Mouse (Mus musculus) layer of hippocampus, postnatal 10 days (tissue): ENCODE results near the gene Sema4b. TPM values are rescaled to one million over a fixed set of nuclear protein-coding genes. Genes with fewer than 3 reads are reported as not detected.

Source experiments
- DNase-seq, 2 experiments: peaks; one replicate each; pipeline ENCODE4 v3.0.0; 2021; ENCODE audit warnings: low spot score in 2 of 2
- long read RNA-seq: library from polyadenylated mRNA; stranded (forward); transcript quantifications from one replicate; pipeline ENCODE4 v2.0.0, GENCODE M21; 2023
- total RNA-seq, 2 experiments: library from RNA; stranded (reverse); gene quantifications; 2 replicates each; pipeline ENCODE4 v1.2.3; 2021

Gene Sema4b
- total RNA-seq, result 10 to 100 TPM; 30.4 to 30.7 TPM
- long read RNA-seq, partial matches to known transcripts, result 1 of 3 reads
- long read RNA-seq, other reads (novel, unspliced or antisense), result 0 of 3 reads

DNA sequence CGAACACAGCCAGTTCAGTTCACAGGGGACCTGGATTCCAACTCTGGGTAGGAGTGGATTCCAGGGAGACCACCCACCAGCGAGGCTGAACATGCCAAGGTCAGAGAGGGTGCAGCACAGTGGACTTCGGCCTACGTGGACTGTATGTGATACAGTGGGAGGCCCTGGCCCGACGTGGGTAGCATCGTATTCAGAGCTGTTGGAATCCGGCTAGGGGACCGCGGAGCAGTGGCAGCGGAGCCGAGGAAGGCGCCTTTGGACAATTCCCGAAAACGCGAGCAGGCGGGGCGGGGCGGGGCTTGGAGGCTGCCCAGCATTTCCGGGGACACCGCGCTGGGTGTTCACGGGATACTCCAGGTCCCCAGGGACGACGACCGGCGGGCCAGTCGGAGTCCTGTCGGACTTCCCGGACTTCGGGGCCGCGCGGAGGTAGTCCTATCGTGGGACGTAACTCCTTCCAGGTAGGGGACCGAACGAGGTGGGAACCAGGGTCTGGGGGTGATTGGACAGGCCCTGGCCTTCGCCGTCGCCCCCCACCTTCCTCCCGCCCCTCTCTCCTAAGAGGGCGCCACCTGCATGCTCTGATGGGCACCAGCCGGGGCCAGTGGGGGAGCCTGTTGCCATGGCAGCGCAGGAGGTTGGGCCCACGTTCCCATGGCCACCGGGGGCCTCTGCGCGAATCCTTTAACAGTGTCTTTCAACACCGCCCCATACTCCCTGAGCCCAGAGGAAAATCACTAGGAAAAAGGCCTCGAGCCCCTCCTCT is at the start of gene Sema4b:
Sema4b (plus strand) TSS at position 311 of the 766 bp plus-strand sequence.
- peak; percentile 93 to 95 for DNase-seq

DNA sequence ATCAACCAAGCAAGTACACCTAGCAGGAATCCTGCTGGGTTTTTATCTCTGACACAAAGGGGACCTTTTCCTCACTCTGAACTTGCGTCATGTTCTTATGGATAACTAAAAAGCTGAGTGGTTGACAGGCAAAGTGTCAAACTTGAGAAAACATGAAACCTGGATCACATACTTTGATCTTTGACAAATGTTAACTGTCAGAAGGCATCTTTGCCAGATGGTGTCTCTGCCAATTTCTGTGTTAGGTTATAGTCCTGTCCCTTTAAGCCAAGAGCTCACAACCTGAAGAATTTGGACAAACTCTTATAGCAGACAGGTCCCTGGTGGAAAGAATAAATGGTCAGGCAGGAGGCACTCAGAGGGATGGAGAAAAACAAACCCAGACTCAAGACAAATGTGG is 48.3 kb upstream of the Sema4b start:
- DNase-seq, result no peak

DNA sequence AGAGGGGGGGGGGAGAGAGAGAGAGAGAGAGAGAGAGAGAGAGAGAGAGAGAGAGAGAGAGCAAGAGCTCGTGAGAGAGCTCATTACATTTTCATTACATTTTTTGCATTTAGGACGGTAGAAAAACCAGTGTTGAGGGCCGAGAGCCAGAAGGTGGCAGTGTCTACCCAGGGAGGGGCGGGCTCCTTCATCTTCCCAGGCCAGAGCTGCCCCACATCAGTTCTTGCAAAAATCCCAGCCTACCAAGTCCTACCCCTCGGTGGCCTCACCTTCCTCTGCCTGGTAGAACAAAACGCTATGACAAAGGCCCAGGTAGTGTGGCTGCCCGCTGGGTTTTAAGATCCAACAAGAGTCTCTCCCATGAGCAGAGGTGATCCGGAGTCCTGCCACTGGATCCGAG is 45.8 kb upstream of the Sema4b start:
- DNase-seq, result peak; percentile 67 to 80

DNA sequence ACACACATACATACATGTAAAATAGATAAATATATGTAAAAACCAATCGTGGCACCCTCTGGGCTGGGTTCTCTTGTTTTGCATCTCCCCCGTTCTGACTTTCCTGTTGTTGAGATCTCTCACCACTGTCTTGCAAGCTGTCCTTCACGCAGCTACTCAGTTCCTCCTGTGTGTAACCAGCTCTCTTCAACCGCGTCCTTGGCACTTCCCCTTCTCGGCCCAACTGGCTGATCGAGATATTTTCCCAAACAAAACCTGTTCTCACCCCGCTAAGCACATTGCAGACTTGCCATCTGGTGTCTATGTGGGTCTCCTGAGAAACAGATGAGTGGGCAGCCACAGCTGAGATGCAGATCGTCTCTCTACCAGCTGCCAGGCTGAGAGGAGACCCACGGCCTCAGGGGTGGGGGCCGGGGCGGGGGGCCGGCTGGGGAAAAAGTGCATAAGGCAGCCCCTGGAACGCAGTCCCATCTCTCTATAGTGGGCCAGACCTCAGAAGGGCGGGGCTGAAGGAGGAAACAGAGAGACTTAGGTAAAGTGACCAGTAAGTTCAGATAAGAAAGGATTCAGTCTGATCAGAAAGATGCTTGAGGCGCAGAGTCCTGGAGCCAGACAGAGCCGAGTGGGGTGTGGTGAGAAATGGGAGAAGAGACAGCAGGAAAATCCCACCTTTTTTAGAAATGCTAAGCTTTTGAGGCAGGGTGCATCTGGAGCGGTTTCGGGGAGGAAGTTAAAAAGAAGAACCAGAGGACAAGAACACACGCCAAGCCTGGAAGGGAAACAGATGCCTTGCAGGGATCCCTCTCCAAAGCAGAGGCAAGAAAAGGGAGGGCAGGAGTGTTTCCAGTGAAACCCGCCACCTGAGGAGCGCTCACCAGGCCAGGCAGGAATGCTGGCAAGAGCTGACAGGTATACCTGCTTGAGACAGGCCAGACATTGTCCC is 43.0 kb upstream of the Sema4b start:
- peak; percentile 64 to 67 for DNase-seq

DNA sequence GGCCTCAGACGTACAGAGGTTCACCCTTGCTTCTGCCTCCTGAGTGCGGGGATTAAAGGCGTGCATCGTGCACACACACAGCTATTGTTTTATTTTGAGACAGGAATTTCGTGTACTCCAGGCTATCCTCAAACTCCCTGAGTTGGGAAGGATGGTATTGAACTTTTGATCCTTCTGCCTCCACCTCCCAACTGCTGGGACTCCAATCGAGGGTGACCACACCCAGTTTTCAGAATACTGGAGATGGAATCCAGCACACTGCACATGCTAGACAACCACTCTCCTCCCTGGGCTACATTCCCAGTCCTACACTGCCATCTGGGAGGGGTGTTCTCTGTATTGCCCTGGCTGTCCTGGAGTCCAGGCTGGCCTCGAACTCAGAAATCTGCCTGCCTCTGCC is 41.9 kb upstream of the Sema4b start:
- no peak for DNase-seq

DNA sequence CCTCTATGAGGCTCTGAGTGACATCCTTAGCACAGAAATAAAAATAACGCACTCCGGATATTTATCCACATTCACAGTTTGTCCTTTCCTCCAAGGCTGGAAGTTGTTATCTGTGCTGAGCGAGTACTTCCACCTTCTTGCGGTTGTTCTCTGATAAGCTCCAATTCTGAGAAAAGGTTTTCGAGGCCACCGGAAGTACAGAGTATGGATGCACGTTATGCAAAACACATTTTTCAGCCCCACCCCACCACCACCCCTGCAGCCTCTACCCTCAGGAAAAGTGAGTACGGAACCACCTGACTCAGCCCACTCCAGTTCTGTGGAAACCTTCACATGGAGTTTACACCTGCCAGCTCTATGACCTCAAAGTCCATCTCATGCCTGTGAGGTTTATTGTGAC is 40.6 kb upstream of the Sema4b start:
- DNase-seq, result no peak

DNA sequence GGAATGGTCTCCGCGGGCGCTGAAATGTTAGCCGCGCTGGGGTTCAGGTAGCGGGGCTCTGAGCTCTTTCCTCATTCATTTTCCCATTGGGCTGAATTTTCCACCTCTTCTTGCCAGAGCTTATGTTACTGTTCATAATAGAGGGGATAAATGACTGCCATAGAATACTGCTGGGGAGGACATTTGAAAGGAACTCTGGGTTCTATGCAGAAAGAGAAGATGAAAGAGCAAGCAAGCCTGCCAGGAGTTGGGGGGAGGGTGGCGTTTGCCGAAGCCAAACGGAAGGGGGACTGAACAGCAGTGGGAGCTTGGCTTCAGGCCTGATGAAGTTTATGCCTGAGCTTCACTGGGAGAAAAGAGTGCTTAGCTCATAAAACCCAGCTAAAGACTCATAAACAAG is 37.3 kb upstream of the Sema4b start:
- DNase-seq, result peak; percentile 74 to 77

DNA sequence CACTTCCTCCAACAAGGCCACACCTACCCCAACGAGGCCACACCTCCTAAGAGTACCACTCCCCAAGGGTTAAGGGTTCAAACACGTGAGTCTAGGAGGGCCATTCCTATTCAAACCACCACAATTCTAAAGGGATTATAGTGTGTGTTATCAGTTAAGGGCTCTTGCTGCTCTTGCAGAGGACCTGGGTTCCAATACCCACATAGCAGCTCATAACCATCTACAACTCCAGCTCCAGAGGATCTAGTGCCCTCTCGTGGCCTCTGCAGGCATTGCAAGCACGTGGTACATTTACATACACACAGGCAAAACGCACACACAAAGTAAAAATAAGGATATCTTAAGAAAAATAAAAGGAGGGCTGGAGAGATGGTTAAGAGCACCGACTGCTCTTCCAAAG is 34.5 kb upstream of the Sema4b start:
- no peak for DNase-seq

DNA sequence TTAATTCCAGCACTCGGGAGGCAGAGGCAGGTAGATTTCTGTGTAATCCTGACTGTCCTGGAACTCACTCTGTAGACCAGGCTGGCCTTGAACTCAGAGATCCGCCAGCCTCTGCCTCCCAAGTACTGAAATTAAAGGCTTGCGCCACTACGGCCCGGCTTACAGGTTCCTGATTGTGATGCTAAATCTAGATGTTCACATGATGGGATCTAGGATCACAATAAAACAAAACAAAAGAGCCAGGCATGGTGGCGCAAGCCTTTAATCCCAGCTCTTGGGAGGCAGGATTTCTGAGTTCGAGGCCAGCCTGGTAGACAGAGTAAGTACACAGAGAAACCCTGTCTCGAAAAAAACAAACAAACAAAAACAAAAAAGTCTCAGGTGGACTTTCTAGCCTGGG is 33.9 kb upstream of the Sema4b start:
- no peak for DNase-seq

DNA sequence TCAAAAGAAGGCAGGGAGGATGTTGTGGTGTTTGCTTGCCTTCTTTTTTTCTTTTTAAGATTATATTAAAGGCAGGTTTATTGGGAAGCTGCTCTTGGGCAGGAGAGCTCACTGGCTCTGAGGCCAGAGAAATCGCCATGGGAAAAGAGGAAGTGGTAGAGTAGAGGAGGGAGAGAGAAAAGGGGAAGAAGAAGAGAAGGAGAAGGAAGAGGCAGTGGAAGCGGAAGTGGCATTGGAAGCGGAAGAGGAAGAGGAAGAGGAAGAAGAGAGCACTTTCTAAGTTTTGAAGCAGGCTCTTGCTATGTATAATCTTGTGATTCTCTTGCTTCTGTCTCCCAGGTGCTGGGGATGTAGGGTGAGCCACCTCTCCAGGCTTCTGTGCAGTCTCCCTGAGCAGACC is 32.0 kb upstream of the Sema4b start:
- DNase-seq, result no peak

DNA sequence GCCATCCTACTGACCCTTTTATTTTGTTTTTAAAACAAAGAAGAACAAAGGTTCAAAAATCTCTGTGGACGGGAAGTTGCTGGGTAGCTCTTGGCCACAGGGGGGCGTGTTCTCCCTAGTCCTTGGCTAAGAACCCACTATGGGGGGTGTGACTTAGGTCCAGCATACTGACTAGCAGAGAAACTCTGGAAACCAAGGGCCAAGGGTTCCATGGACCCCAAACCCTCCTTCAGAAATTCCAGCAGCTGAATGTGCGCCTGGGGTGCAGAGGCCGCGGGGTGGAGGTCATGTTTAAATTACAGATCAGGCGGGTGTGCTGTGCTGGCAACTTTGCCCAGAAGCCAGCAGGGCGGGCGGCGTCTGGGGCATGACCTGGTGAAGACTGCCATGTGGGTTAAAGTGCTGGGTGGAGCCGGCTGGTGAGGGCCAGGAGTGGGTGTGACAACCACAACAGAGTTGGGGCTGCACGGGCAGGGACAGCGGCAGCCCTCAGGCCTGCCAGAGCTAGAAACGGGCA is 29.9 kb upstream of the Sema4b start:
- DNase-seq, result peak; percentile 33 to 43

DNA sequence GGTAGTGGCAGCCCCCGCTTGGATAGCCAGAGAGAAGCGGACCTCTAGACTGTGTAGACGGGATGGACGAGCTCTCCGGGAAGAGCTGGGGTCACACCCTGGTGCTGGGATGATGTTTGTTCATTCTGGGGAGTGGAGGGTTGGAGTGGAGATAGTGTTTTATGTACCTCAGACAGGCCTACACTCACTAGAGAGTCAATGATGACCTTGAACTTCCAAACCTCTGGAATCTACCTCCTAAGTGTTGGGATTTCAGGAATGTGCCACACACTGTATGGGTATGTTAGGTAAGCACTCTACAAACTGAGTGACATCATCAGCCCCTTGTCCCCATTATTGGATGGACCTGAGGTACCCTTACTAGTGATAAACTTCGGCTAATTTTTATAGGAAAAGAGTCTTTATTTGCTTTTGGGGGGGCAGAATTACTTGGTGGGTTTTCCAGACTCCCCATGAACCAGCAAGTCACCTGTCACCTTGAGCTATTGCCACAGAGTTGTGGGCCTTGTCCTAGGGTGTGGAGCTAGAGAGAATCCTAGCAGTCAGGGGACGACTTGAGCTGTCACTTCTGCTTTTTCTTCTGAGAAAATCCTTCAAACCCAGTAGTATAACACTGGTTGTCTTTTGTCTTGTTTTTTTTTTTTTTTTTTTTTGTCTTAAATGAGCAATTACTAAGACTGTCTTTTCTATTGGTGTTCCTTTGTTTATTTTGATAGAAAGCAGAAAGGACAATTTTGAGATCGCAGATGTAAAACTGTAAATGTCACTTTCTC is 28.0 kb upstream of the Sema4b start:
- no peak for DNase-seq

DNA sequence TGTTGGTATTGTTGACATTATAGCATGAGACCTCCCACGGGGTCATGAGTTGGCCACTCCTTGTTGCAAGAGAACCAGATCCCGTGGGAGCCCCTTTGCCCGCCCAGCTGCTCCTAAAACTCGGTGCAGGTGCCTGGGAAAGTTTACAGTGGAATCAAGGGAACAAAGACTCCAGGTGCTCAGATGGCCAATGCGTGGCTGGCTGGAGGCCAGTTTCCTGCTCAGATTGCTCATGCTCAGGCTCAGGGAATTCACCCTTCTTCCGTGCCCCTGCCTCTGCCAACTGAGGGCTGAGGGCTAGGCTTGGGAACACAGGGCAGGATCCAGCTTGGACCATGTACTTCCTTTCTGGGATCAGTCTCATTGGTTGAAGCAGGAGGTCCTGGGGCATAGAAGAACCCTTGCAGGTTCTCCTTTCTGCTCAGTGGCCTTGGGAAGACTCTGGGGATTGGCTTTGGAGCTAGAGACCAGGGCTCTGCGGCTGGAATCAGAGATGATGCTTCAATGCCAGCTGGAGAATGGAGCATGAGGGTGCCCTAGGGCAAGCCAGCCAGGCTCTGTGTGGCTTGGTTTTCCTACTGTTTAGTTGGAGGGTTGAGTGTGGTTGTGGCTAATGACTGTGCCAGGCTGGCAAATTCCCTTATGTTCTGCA is 26.2 kb upstream of the Sema4b start:
- peak; percentile 46 to 48 for DNase-seq

DNA sequence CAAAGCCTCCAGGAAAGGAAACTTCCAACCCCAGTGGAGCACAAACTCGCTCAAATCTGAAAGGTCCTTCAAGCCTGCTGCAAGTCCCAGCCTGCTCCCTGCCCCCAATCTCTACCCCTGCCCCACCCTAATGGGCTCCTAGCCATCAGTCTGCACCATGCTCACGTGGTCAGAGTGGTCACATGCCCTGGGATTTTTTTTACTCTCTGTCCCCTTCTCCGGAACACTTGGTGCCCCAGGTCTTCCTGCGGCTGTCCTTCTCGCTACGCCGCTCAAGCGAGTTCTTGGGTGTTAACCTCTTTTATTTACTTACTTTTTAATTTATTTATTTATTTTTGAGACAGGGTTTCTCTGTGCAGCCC is 25.7 kb upstream of the Sema4b start:
- DNase-seq, result no peak

DNA sequence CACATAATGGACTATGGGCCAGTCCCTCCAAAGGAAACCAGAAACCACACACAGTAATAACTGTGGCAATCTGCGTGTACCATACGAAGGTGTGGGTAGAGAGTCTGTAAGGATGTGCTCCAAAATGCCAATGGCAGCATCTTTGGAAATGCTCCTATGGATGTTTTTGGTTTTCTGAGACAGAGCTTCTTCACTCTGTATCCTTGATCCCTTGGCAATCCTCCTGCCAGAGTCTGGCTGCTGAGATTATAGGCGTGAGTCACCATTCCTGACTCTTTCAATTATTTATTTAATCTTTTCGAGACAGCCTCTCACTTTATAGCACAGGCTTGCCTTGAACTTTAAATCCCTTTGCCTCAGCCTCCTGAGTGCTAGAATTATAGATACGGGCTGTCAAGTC is 21.2 kb upstream of the Sema4b start:
- no peak for DNase-seq

DNA sequence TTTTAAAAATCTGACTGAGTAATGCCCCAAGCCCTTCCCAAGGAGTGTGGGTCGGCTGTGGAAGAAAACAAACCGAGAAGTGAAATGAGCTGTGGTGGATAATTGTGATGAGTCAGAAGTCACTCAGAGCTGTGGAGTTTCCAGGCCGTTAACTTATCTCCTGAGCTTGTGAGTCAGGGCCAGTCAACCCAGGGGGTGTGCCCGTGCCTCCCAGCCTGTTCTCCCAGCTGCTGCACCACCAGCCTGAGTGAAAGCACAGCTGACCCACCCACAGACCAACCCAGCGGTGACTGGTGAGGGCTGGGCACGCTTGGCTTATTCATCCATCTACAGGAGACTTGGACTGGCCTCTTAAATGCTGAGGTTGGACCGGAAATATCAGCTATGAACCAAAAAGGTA is 19.9 kb upstream of the Sema4b start:
- no peak for DNase-seq

DNA sequence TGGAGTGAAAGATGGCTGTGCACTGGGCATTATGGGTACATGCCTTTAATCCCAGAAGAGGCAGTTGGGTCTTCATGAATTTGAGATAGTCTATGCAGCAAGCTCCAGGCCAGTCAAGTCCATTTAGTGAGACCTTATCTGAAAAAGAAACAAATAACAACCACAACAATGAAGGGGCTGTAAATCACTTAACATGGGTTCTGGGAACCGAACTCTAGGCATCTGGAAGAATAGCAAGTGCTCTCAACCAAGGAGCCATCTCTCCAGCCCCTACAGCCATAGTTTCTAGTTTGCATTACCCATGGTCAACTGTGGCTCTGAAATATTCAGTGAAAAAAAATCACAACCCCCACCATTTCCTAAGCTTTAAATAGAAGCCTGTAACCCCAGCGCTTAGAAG is 16.8 kb upstream of the Sema4b start:
- no peak for DNase-seq

DNA sequence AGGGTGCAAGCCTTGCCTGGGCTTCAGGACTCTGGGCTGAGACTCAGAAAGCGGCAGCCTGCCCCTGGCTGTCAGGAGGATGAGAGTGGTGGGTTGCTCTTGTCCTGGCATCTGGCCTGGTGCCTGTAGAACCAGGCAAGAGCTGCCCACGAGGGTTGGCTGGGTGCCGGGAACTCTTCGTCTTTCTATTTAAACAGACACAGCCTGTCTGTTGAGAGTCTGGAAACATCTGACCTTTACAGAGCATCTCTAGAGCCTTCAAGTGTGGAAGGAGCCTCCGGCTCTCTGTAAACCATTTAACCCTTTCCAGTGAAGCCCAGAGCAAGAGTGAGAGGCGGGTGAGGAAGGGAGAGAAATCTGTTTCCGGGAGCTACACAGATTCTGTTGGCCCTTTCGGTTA is 15.3 kb upstream of the Sema4b start:
- peak; percentile 77 to 78 for DNase-seq

DNA sequence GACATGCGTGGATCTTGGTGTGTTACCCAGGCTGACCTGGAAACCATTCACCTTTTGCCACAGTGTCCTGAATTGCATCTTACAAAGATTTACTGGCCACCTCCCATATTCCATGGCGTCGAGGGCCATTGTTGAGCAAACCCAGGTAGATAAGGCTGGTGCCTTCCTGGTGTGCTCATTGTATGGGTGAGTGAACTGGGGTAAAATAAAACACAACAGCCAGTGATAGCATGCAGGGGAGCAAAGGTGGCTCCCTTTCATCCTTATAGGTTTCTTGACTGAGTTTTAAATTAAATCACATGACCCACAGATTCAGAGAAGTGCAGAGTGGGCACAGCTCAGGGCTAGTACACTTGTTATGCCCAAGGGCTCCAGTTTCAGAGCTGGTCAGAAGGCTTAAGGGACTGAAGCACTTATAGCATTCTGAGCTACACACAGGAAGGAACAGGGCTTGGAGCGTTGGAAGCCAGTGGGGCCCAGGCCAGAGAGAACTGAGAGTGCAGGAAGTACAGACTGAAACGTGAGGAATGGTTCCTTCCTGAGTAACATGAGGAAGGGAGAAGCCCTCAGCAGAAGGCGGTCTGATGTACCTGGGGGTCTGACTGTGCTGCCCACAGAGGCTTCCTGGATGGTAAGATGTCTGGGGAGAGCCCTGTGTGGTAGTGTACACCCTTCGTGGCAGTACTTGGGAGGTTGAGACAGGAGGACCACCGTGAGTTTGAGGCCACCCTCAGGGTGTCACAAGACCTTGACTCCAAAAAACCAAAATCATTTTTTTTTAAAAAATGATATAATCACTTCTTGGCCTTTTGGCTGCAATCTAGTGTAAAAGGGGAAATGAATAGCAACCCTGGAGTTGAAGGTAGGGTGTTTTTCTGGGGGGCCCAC is 14.3 kb upstream of the Sema4b start:
- no peak for DNase-seq

DNA sequence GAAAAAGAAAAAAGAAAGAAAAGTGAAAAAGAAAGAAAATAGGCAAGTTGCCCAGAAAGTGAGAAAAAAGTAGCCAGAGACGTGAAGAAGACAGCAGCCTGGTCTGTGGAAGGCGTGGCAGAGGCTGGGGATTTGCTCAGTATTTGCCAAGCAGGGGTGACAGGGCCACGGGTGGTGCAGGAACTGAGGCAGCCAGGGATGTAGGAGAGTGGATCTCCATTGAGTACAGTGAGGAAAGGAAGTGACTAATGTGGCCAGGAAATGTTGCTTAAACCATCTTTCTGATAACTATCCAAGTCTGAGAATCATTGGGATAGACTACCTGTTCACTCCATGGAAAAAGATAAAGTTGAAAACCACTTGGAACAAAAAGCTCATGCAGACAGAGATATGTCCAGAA is 10.5 kb upstream of the Sema4b start:
- DNase-seq, result no peak
